Mouse (Mus musculus) embryonic facial prominence, embryonic 11.5 days (tissue): ENCODE measurements around the gene Rerg. TPM values are rescaled to one million over a fixed set of nuclear protein-coding genes. Genes with fewer than 3 reads are reported as not detected.

Source experiments
- ATAC-seq: fragments of 200-750 bp; cut with Nextera tagmentation; replicated peaks from 2 replicates; pipeline ENCODE4 v1.8.0; 2017; ENCODE audit warnings: low read depth; ENCODE audit not compliant: insufficient number of reproducible peaks, low FRiP score, low TSS enrichment
- DNase-seq: peaks from one replicate; pipeline ENCODE4 v3.0.0-alpha.2; 2015; ENCODE audit warnings: low spot score
- H3K27ac ChIP-seq: fragments of 300-500 bp; sonication (generic); replicated peaks from 2 replicates; pipeline ENCODE4 v1.5.1; 2014; ENCODE audit warnings: mild to moderate bottlenecking, low read depth, low read length, control low read depth
- H3K27me3 ChIP-seq: fragments of 300-500 bp; sonication (generic); 2 replicates; pipeline ENCODE4 v1.6.1; 2014; ENCODE audit warnings: mild to moderate bottlenecking, low read length, moderate library complexity, mixed read lengths; ENCODE audit not compliant: control insufficient read depth, insufficient read depth
- H3K36me3 ChIP-seq: fragments of 300-500 bp; sonication (generic); replicated peaks from 2 replicates; pipeline ENCODE4 v1.6.1; 2014; ENCODE audit warnings: low read depth, mild to moderate bottlenecking, low read length, moderate library complexity, mixed read lengths; ENCODE audit not compliant: control insufficient read depth, insufficient read depth
- H3K4me1 ChIP-seq: fragments of 300-500 bp; sonication (generic); 2 replicates; pipeline ENCODE4 v1.6.1; 2014; ENCODE audit warnings: low read length, mixed read lengths; ENCODE audit not compliant: control insufficient read depth, insufficient read depth
- H3K4me2 ChIP-seq: fragments of 300-500 bp; sonication (generic); 2 replicates; pipeline ENCODE4 v1.6.1; 2014; ENCODE audit warnings: low read depth, mild to moderate bottlenecking, control low read depth, low read length, moderate library complexity
- H3K4me3 ChIP-seq: fragments of 300-500 bp; sonication (generic); 2 replicates; pipeline ENCODE4 v1.5.1; 2014; ENCODE audit warnings: low read depth, low read length, control low read depth
- H3K9ac ChIP-seq: fragments of 300-500 bp; sonication (generic); replicated peaks from 2 replicates; pipeline ENCODE4 v1.6.1; 2014; ENCODE audit warnings: mild to moderate bottlenecking, control low read depth, low read length
- H3K9me3 ChIP-seq: fragments of 300-500 bp; sonication (generic); replicated peaks from 2 replicates; pipeline ENCODE4 v1.6.1; 2016; ENCODE audit warnings: mild to moderate bottlenecking, low read length, inconsistent platforms, mixed read lengths; ENCODE audit not compliant: control insufficient read depth
- WGBS: fragments of 180-500 bp; shearing (Covaris S2); extraction: QIAGEN DNeasy Blood & Tissue Kit; methylation state at CpG from one replicate; pipeline ENCODE4 v1.1.7; 2014; 5-methylcytosine and 5-hydroxymethylcytosine counted together
- polyA plus RNA-seq: library from polyadenylated mRNA; unstranded; fragments of >200 nt; fragmentation: Nextera tagmentation; extraction: Ambion mirVana; gene quantifications from 2 replicates; pipeline ENCODE4 v1.2.1, GENCODE M21; 2014

Rerg gene
- polyA plus RNA-seq, 1 experiment from 2014 or later, result 7.6 TPM

GRCm38 (mm10) chr6:137146910-137147309 is 23.4 kb downstream of the Rerg start:
- Histone ChIP-seq H3K36me3 (no peaks in the 10 kb centered on the region), H3K27me3 (no peaks in the 10 kb centered on the region), H3K4me2 (no peak overlapping the region), H3K9ac (no peak overlapping the region), H3K4me3 (no peak overlapping the region), H3K27ac (no peak overlapping the region), H3K9me3 (no peaks in the 10 kb centered on the region), H3K4me1 (no peaks in the 10 kb centered on the region)
- ATAC-seq, result no peak
- DNase-seq, result no peak
- 97% methylated on average over 2 of the region's 2 CpGs for WGBS

- ATAC-seq (no peak), DNase-seq (no peak)
- 94% methylated on average over 11 of the region's 11 CpGs for WGBS
- no peaks in the 10 kb centered on the region for H3K9me3 ChIP-seq
- no peaks in the 10 kb centered on the region for H3K4me1 ChIP-seq
- H3K27me3 ChIP-seq, result no peaks in the 10 kb centered on the region
- no peak overlapping the region for H3K4me2 ChIP-seq
- H3K9ac ChIP-seq, result no peak overlapping the region
- no peak overlapping the region for H3K27ac ChIP-seq
- no peaks in the 10 kb centered on the region for H3K36me3 ChIP-seq
- no peak overlapping the region for H3K4me3 ChIP-seq
Observed at GRCm38 (mm10) chr6:137145611-137146010, 24.7 kb downstream of the Rerg start.

GRCm38 (mm10) chr6:137144958-137145535 is 25.2 kb downstream of the Rerg start:
- Histone ChIP-seq H3K4me3 (no peak overlapping the region), H3K27ac (no peak overlapping the region), H3K9me3 (no peaks in the 10 kb centered on the region), H3K36me3 (no peaks in the 10 kb centered on the region), H3K4me2 (no peak overlapping the region), H3K27me3 (no peaks in the 10 kb centered on the region), H3K9ac (no peak overlapping the region), H3K4me1 (no peaks in the 10 kb centered on the region)
- DNase-seq (no peak), ATAC-seq (no peak)
- WGBS, result 59% methylated on average over 11 of the region's 11 CpGs

- ATAC-seq, result no peak
- Histone ChIP-seq H3K36me3 (no peaks in the 10 kb centered on the region), H3K27ac (no peak overlapping the region), H3K9me3 (no peaks in the 10 kb centered on the region), H3K9ac (no peak overlapping the region), H3K4me2 (no peak overlapping the region), H3K4me1 (no peaks in the 10 kb centered on the region), H3K27me3 (no peaks in the 10 kb centered on the region), H3K4me3 (no peak overlapping the region)
- WGBS, result 84% methylated on average over 10 of the region's 10 CpGs
- no peak for DNase-seq
Observed at GRCm38 (mm10) chr6:137144526-137144840, 25.8 kb downstream of the Rerg start.

- no peak for ATAC-seq
- Histone ChIP-seq H3K36me3 (no peaks in the 10 kb centered on the region), H3K27me3 (no peaks in the 10 kb centered on the region), H3K9me3 (no peaks in the 10 kb centered on the region), H3K9ac (no peak overlapping the region), H3K27ac (no peak overlapping the region), H3K4me2 (no peak overlapping the region), H3K4me3 (no peak overlapping the region), H3K4me1 (no peaks in the 10 kb centered on the region)
- no peak for DNase-seq
- WGBS, result 81% methylated on average over 7 of the region's 7 CpGs
Observed at GRCm38 (mm10) chr6:137143818-137144525, 26.3 kb downstream of the Rerg start.

GRCm38 (mm10) chr6:137142796-137143195 is 27.5 kb downstream of the Rerg start:
- DNase-seq, result peak; percentile 74
- Histone ChIP-seq H3K9me3 (no peaks in the 10 kb centered on the region), H3K36me3 (no peaks in the 10 kb centered on the region), H3K4me1 (no peaks in the 10 kb centered on the region), H3K9ac (peak overlapping the region; percentile 25; the same call in 1 of the 2 replicates), H3K27me3 (no peaks in the 10 kb centered on the region), H3K4me2 (peak overlapping the region; percentile 36), H3K27ac (0 out of 2 replicates have a peak overlapping the region, but pooled peaks have one; percentile 7), H3K4me3 (0 out of 2 replicates have a peak overlapping the region, but pooled peaks have one; percentile 5)
- ATAC-seq, result peak; percentile 86
- WGBS, result 0% methylated on average over 9 of the region's 11 CpGs

- no peaks in the 10 kb centered on the region for H3K9me3 ChIP-seq
- 49% methylated on average over 5 of the region's 5 CpGs for WGBS
- no peak overlapping the region for H3K27ac ChIP-seq
- no peak overlapping the region for H3K4me3 ChIP-seq
- H3K4me1 ChIP-seq, result no peaks in the 10 kb centered on the region
- H3K27me3 ChIP-seq, result no peaks in the 10 kb centered on the region
- H3K4me2 ChIP-seq, result no peak overlapping the region
- DNase-seq (no peak), ATAC-seq (no peak)
- H3K36me3 ChIP-seq, result no peaks in the 10 kb centered on the region
- no peak overlapping the region for H3K9ac ChIP-seq
Observed at GRCm38 (mm10) chr6:137141247-137141820, 29.0 kb downstream of the Rerg start.

- H3K9me3 ChIP-seq, result no peaks in the 10 kb centered on the region
- no peaks in the 10 kb centered on the region for H3K27me3 ChIP-seq
- ATAC-seq (no peak), DNase-seq (no peak)
- 72% methylated on average over 8 of the region's 8 CpGs for WGBS
- H3K9ac ChIP-seq, result no peak overlapping the region
- H3K4me3 ChIP-seq, result no peak overlapping the region
- no peak overlapping the region for H3K27ac ChIP-seq
- H3K4me1 ChIP-seq, result no peaks in the 10 kb centered on the region
- no peaks in the 10 kb centered on the region for H3K36me3 ChIP-seq
- H3K4me2 ChIP-seq, result no peak overlapping the region
Observed at GRCm38 (mm10) chr6:137138822-137139221, 31.5 kb downstream of the Rerg start.
